Mouse (Mus musculus) left cerebral cortex, adult 18-20 months (tissue): Measurements from ENCODE around the gene Xylt1. TPM values are rescaled to one million over a fixed set of nuclear protein-coding genes. Genes with fewer than 3 reads are reported as not detected.

ENCODE experiments used
- DNase-seq, 2 experiments: peaks; one replicate each; pipeline ENCODE4 v3.0.0; 2021 to 2022; ENCODE audit warnings: low spot score in 2 of 2, mixed read lengths in 1 of 2
- total RNA-seq, 2 experiments: library from RNA; stranded (reverse); gene quantifications; 2 replicates each; pipeline ENCODE4 v1.2.3; 2021

Gene Xylt1
- total RNA-seq, 2 experiments from 2014 or later, result 45.7 to 48.9 TPM

GRCm38 (mm10) chr7:117555735-117556134 lies 175.0 kb downstream of the Xylt1 start:
- DNase-seq, result no peak

- no peak for DNase-seq
These were observed 177.4 kb downstream of the Xylt1 start for GRCm38 (mm10) chr7:117558166-117558565.

GRCm38 (mm10) chr7:117559051-117559450 lies 178.3 kb downstream of the Xylt1 start:
- DNase-seq, result no peak

- DNase-seq, result no peak
These were observed 183.2 kb downstream of the Xylt1 start for GRCm38 (mm10) chr7:117563939-117564499.

GRCm38 (mm10) chr7:117564627-117565026 lies 183.8 kb downstream of the Xylt1 start:
- no peak for DNase-seq

GRCm38 (mm10) chr7:117566115-117566514 lies 185.3 kb downstream of the Xylt1 start:
- no peak for DNase-seq

GRCm38 (mm10) chr7:117566833-117567232 lies 186.1 kb downstream of the Xylt1 start:
- DNase-seq, result no peak

GRCm38 (mm10) chr7:117567252-117567651 lies 186.5 kb downstream of the Xylt1 start:
- no peak for DNase-seq

GRCm38 (mm10) chr7:117567653-117568340 lies 187.0 kb downstream of the Xylt1 start:
- DNase-seq, result no peak

GRCm38 (mm10) chr7:117571131-117571530 lies 190.4 kb downstream of the Xylt1 start:
- DNase-seq, result no peak

GRCm38 (mm10) chr7:117571713-117572112 lies 190.9 kb downstream of the Xylt1 start:
- no peak for DNase-seq

GRCm38 (mm10) chr7:117573170-117573569 lies 192.4 kb downstream of the Xylt1 start:
- DNase-seq, result peak in 1 of 2 experiments; percentile 39

GRCm38 (mm10) chr7:117575417-117575816 lies 194.6 kb downstream of the Xylt1 start:
- DNase-seq, result no peak

- DNase-seq, result no peak
These were observed 196.3 kb downstream of the Xylt1 start for GRCm38 (mm10) chr7:117577035-117577434.

GRCm38 (mm10) chr7:117585164-117585563 lies 204.4 kb downstream of the Xylt1 start:
- no peak for DNase-seq

GRCm38 (mm10) chr7:117586811-117587210 lies 206.0 kb downstream of the Xylt1 start:
- DNase-seq, result no peak

GRCm38 (mm10) chr7:117587234-117587929 lies 206.6 kb downstream of the Xylt1 start:
- no peak for DNase-seq

- DNase-seq, result no peak
These were observed 207.6 kb downstream of the Xylt1 start for GRCm38 (mm10) chr7:117588426-117588825.

GRCm38 (mm10) chr7:117589359-117589758 lies 208.6 kb downstream of the Xylt1 start:
- no peak for DNase-seq

- no peak for DNase-seq
These were observed 209.0 kb downstream of the Xylt1 start for GRCm38 (mm10) chr7:117589820-117590219.

GRCm38 (mm10) chr7:117594191-117594590 lies 213.4 kb downstream of the Xylt1 start:
- no peak for DNase-seq

GRCm38 (mm10) chr7:117595029-117595695 lies 214.4 kb downstream of the Xylt1 start:
- DNase-seq, result peak; percentile 38 to 57
